Mouse (Mus musculus) forebrain, postnatal 0 days (tissue): ENCODE measurements around the gene Rdm1. TPM values are rescaled to one million over a fixed set of nuclear protein-coding genes. Genes with fewer than 3 reads are reported as not detected.
"Not testable (repeated sequence)": the region's sequence is repeated elsewhere in the genome, so short reads cannot be mapped to it uniquely, and the experiment has no call there.

Experiments used
- ATAC-seq: fragments of 200-750 bp; cut with Nextera tagmentation; 2 replicates; pipeline ENCODE4 v1.8.0; 2017; ENCODE audit warnings: mild to moderate bottlenecking, moderate library complexity
- DNase-seq: peaks from one replicate; pipeline ENCODE4 v3.0.0-alpha.2; 2015
- H3K27ac ChIP-seq: fragments of 300-500 bp; sonication (generic); 2 replicates; pipeline ENCODE4 v1.5.1; 2014; ENCODE audit warnings: low read depth, mild to moderate bottlenecking, antibody characterized with exemption, low read length, moderate library complexity, mixed read lengths
- H3K27me3 ChIP-seq: fragments of 300-500 bp; sonication (generic); 2 replicates; pipeline ENCODE4 v1.6.1; 2014; ENCODE audit warnings: mild to moderate bottlenecking, low read length, mixed read lengths; ENCODE audit not compliant: insufficient read depth
- H3K36me3 ChIP-seq: fragments of 300-500 bp; sonication (generic); 2 replicates; pipeline ENCODE4 v1.6.1; 2014; ENCODE audit warnings: mild to moderate bottlenecking, moderate library complexity; ENCODE audit not compliant: insufficient read depth
- H3K4me1 ChIP-seq: fragments of 300-500 bp; sonication (generic); 2 replicates; pipeline ENCODE4 v1.6.1; 2014; ENCODE audit warnings: antibody characterized with exemption; ENCODE audit not compliant: insufficient read depth
- H3K4me2 ChIP-seq: fragments of 300-500 bp; sonication (generic); 2 replicates; pipeline ENCODE4 v1.6.1; 2014; ENCODE audit warnings: low read depth, mild to moderate bottlenecking, moderate library complexity
- H3K4me3 ChIP-seq: fragments of 300-500 bp; sonication (generic); 2 replicates; pipeline ENCODE4 v1.5.1; 2014; ENCODE audit warnings: low read depth, low read length, mixed read lengths
- H3K9ac ChIP-seq: fragments of 300-500 bp; sonication (generic); 2 replicates; pipeline ENCODE4 v1.6.1; 2014; ENCODE audit warnings: mild to moderate bottlenecking
- H3K9me3 ChIP-seq: fragments of 300-500 bp; sonication (generic); 2 replicates; pipeline ENCODE4 v1.6.1; 2016; ENCODE audit warnings: low read length
- CTCF ChIP-seq: sonication (generic); IDR thresholded peaks from 2 replicates; pipeline ENCODE4 v1.5.1; 2016; ENCODE audit warnings: antibody characterized with exemption, control low read depth, low read depth
- WGBS: fragments of 180-500 bp; shearing (Covaris S2); extraction: QIAGEN DNeasy Blood & Tissue Kit; methylation state at CpG from one replicate; pipeline ENCODE4 v1.1.7; 2014; 5-methylcytosine and 5-hydroxymethylcytosine counted together
- polyA plus RNA-seq: library from polyadenylated mRNA; unstranded; fragments of >200 nt; fragmentation: Nextera tagmentation; extraction: Ambion mirVana; gene quantifications from 2 replicates; pipeline ENCODE4 v1.2.1, GENCODE M21; 2015
- total RNA-seq: library from RNA; depleted of rRNA; stranded (reverse); fragments of >200 nt; gene quantifications from 2 replicates; pipeline ENCODE4 v1.2.3, GENCODE M21; 2014

Gene Rdm1
- total and polyA plus RNA-seq, 2 experiments from 2014 or later = 4.4 to 9.0 TPM

DNA sequence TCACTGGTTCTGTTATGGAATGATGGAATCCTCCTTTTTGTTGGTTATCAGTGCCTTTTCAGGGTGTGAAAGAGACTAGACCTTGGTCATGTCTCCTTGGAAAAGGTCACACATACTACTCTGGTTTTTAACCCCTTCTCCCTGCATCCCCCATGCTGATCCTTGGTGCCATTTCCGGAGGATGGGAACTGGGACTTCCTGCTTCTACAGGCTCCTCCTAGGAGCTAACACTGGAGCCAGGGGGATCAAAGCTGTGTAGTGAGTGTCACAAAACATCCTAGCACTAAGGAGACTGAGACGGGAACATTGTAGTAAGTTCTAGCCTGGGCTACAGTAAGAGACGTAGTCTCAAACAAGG, 30.5 kb downstream of the Rdm1 start:
- Histone ChIP-seq H3K27ac (peak overlapping the region; percentile 95), H3K36me3 (no peaks in the 10 kb centered on the region), H3K9ac (peak overlapping the region; percentile 80), H3K4me3 (peak overlapping the region; percentile 23), H3K27me3 (no peaks in the 10 kb centered on the region), H3K4me1 (peaks cover 4% of the 10 kb centered on the region; the same call in 1 of the 2 replicates), H3K9me3 (no peaks in the 10 kb centered on the region), H3K4me2 (peak overlapping the region; percentile 46)
- DNase-seq (no peak), ATAC-seq (peak; percentile 62)
- TF ChIP-seq CTCF = no peak
- WGBS = 4% methylated on average over 3 of the region's 3 CpGs

DNA sequence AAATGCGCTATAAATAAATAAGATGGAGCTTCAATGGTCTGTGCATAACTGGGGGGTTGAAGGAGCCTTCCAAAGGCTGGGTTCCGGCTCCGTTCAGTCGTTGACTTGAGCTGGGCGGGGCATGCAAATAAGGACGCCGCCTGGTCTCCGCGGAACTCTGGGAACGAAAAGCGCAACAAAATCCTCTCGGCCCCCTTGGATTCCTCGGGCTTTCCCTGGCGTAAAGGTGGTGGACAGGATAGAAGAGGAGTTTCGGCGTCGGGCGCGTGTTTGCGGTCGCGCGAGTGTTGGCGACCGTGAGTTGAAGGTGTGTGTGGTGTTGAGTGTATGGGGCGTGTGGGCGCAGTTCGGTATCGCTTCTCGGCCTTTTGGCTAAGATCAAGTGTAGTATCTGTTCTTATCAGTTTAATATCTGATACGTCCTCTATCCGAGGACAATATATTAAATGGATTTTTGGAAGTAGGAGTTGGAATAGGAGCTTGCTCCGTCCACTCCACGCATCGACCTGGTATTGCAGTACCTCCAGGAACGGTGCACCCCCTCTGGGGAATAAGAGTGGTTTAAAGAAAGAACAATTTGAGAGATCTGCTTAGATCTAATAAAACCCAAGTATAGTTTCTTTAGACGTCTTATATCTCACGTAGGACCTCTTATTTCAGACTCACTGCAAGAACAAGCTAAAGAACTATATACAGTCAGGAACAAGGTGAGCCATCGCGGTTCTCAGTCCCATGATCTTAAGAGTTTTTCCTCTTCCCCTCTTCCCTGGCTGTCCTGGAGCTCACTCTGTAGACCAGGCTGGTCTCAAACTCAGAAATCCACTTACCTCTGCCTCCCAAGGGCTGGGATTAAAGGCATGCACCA, 31.1 kb downstream of the Rdm1 start:
- H3K9me3 ChIP-seq, H3K36me3 ChIP-seq, H3K27me3 ChIP-seq, H3K4me1 ChIP-seq: not testable (repeated sequence)
- peak overlapping the region; percentile 23 for H3K4me3 ChIP-seq
- peak overlapping the region; percentile 95 for H3K27ac ChIP-seq
- peak overlapping the region; percentile 46 for H3K4me2 ChIP-seq
- peak overlapping the region; percentile 80 for H3K9ac ChIP-seq
- ATAC-seq = peak; percentile 91
- DNase-seq = peak; percentile 96
- under 1% methylated on average over 37 of the region's 40 CpGs for WGBS

DNA sequence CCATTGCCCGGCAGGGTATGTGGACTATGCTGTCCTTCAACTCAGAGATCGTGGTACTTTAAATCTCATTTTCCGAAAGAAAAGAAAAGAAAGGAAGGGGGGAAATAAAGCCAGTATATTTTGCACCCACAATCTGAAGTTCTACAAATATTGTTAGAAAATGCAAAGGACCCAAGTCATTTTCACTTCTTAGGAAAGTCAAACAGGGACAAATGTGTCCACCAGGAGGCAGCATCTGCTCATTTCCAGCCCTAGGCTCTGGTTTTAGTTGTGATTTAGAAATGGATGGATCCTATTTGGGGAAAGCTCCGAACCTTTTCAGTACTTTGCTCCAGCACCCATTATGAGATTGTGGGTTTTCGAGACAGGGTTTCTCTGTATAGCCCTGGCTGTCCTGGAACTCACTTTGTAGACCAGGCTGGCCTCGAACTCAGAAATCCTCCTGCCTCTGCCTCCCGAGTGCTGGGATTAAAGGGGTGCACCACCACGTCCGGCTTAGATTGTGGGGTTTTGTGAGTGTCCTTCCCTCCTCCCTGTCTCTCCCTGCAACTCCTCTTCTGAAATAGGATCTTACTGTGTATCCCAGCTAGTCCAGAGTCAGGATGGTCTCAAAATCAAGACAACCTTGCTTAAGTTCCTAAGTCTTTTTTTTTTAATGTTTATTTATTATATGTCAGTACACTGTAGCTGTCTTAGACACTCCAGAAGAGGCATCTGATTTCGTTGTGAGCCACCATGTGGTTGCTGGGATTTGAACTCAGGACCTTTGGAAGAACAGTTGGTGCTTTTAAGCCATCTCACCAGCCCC, 32.0 kb downstream of the Rdm1 start:
- H3K4me2 ChIP-seq = no peak overlapping the region
- DNase-seq (peak; percentile 91), ATAC-seq (peak; percentile 20; the same call in 1 of the 2 replicates)
- H3K36me3 ChIP-seq = no peaks in the 10 kb centered on the region
- 33% methylated on average over 10 of the region's 10 CpGs for WGBS
- H3K4me1 ChIP-seq = peaks cover 4% of the 10 kb centered on the region; the same call in 1 of the 2 replicates
- H3K9ac ChIP-seq = no peak overlapping the region
- H3K27ac ChIP-seq = peak overlapping the region; percentile 57
- TF ChIP-seq CTCF = peak; percentile 90
- H3K4me3 ChIP-seq = no peak overlapping the region
- H3K27me3 ChIP-seq = no peaks in the 10 kb centered on the region
- H3K9me3 ChIP-seq = no peaks in the 10 kb centered on the region

DNA sequence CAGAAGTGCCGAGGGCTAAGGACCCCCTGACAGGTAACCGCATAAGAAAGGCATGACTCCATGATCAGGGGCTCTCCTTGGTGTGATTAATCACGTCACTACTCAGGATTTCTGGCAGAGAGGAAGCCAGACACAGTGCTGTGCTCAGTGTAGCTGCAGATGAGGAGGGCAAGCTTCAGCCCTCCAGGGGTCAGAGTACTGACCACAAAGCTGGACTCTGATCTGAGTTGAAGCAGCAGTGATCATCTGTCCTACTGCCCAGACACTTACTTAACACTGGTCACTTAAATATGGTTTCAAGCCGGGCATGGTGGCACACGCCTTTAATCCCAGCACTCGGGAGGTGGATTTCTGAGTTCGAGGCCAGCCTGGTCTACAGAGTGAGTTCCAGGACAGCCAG, 34.2 kb downstream of the Rdm1 start:
- no peak overlapping the region for H3K9ac ChIP-seq
- H3K27ac ChIP-seq = no peak overlapping the region
- no peaks in the 10 kb centered on the region for H3K9me3 ChIP-seq
- WGBS = 82% methylated on average over 7 of the region's 7 CpGs
- H3K4me3 ChIP-seq = no peak overlapping the region
- H3K4me1 ChIP-seq = peaks cover 4% of the 10 kb centered on the region; the same call in 1 of the 2 replicates
- TF ChIP-seq CTCF = no peak
- H3K36me3 ChIP-seq = no peaks in the 10 kb centered on the region
- ATAC-seq (no peak), DNase-seq (no peak)
- H3K27me3 ChIP-seq = no peaks in the 10 kb centered on the region
- H3K4me2 ChIP-seq = no peak overlapping the region

- no peak for ATAC-seq
Measured at GRCm38 (mm10) chr11:101661786-101662185, 34.8 kb downstream of the Rdm1 start.

DNA sequence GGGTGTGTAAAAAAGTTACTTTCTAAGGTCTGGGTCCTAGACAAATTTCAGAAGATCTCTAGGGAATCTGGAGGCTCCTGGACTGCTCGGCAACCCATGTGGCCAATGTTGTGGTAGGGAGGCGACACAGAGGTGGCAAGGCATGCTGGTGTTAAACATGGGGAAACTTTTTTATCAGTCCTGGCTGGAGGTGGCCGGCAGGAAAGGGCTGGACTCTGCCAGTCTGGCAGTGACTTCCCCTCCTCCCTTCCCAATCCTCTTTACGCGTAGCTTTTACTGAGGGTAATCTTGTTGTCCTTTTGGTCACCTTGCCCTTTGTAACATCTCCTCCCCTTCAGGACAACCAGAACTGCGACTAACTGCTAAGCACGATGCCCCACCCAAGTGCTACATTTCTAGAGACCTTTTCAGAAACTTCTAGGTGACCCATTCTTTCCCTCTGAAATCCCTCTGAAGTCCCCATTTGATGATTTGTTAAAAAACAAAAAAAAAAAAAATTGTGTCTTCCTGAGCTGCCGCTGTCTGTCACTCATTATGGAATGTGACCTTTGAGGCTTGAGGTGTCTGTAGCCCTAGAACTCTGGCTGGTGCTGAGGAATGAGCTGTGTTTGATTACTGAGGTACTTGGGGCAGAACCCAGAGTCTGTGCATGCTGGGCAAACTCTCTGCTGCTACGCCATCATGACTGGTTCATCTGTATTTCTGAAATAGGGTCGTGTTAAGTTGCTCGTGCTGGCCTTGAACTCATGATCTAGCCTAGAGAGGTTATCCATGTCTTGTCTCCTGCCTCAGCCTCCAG, 36.4 kb downstream of the Rdm1 start:
- TF ChIP-seq CTCF = no peak
- DNase-seq (no peak), ATAC-seq (no peak)
- Histone ChIP-seq H3K27me3 (no peaks in the 10 kb centered on the region), H3K27ac (no peak overlapping the region), H3K4me1 (peaks cover 7% of the 10 kb centered on the region; the same call in 1 of the 2 replicates), H3K9ac (no peak overlapping the region), H3K4me3 (no peak overlapping the region), H3K36me3 (no peaks in the 10 kb centered on the region), H3K4me2 (no peak overlapping the region), H3K9me3 (no peaks in the 10 kb centered on the region)
- WGBS = 82% methylated on average over 11 of the region's 11 CpGs

More at GRCm38 (mm10) chr11:101661786-101662185, 34.8 kb downstream of the Rdm1 start:
- Histone ChIP-seq H3K27me3 (no peaks in the 10 kb centered on the region), H3K4me2 (no peak overlapping the region), H3K36me3 (no peaks in the 10 kb centered on the region), H3K9me3 (no peaks in the 10 kb centered on the region), H3K4me3 (no peak overlapping the region), H3K4me1 (peaks cover 5% of the 10 kb centered on the region; the same call in 1 of the 2 replicates), H3K27ac (no peak overlapping the region), H3K9ac (no peak overlapping the region)
- TF ChIP-seq CTCF = no peak
- no peak for DNase-seq
- 77% methylated on average over 5 of the region's 5 CpGs for WGBS
